Mouse (Mus musculus): ENCODE results near the gene Gm48551. TPM values are rescaled to one million over a fixed set of nuclear protein-coding genes. Genes with fewer than 3 reads are reported as not detected.

The Gm48551 gene
- polyA plus RNA-seq, 1 experiment from 2014 or later: 2.9 TPM

- 58% methylated on average over 23 of the region's 23 CpGs for WGBS
- ATAC-seq (ENCODE audit: insufficient read depth, low FRiP score, low read depth): no peak
- Histone ChIP-seq H3K4me1 (peaks cover 32% of the 10 kb centered on the region), H3K4me2 (no peak overlapping the region), H3K9ac (no peak overlapping the region), H3K9me3 (no peaks in the 10 kb centered on the region), H3K36me3 (peaks cover 27% of the 10 kb centered on the region; the same call in 1 of the 2 replicates), H3K4me3 (replicated peaks) (no peak overlapping the region), H3K27me3 (replicated peaks) (no peaks in the 10 kb centered on the region), H3K27ac (no peak overlapping the region)
Observed at GRCm38 (mm10) chr10:81389801-81390677, 5.8 kb downstream of the Gm48551 start.

DNA sequence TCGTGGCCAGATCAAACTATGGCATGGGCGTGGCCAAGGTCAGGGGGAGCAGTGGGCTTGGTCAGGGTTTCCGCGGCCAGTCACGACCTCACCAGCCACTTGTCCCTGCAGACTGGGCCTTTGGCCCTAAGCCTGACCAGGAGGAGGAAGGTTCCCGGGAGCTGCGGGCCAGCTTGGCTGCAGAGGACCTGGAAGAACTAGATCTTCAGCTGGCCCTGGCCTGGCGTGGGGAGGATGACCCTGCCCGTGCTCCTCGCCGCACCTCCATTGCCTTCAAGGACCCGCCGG is 6.4 kb downstream of the Gm48551 start:
- Histone ChIP-seq H3K27me3 (replicated peaks) (no peaks in the 10 kb centered on the region), H3K4me1 (peaks cover 26% of the 10 kb centered on the region), H3K9me3 (no peaks in the 10 kb centered on the region), H3K36me3 (peaks cover 27% of the 10 kb centered on the region; the same call in 1 of the 2 replicates), H3K9ac (no peak overlapping the region), H3K4me2 (no peak overlapping the region), H3K27ac (no peak overlapping the region), H3K4me3 (replicated peaks) (no peak overlapping the region)
- 82% methylated on average over 13 of the region's 13 CpGs for WGBS
- ATAC-seq (ENCODE audit: insufficient read depth, low FRiP score, low read depth): no peak

GRCm38 (mm10) chr10:81392270-81392669 is 8.0 kb downstream of the Gm48551 start:
- Histone ChIP-seq H3K4me1 (peaks cover 23% of the 10 kb centered on the region), H3K9ac (no peak overlapping the region), H3K4me3 (replicated peaks) (no peak overlapping the region), H3K27me3 (replicated peaks) (no peaks in the 10 kb centered on the region), H3K27ac (peak overlapping the region; percentile 54; the same call in 1 of the 2 replicates), H3K9me3 (no peaks in the 10 kb centered on the region), H3K36me3 (0 out of 2 replicates have a peak, but pooled peaks cover 12% of the 10 kb centered on the region), H3K4me2 (peak overlapping the region; percentile 61)
- no peak for ATAC-seq (ENCODE audit: insufficient read depth, low FRiP score, low read depth)
- WGBS: 62% methylated on average over 6 of the region's 6 CpGs

DNA sequence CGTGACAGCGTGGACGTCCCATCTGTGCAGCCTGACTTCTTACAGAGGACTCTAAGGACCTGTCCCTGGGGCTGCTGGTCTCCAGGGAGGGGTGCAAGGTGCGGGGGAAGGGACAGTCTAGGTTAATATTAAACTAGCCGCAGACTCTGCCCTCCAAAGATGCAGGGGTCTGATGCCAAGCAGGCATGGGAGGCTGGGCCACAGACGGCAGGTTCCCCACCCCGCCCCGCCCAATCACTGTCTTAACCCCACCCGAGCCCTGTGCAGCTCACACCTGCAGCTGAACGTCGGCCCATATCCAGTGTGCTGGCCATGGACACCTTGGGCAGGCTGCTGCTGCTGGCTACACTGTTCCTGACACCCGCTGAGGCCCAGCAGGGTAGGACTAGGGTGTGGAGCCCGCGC is 8.5 kb downstream of the Gm48551 start, which contains the start of gene Smim24:
Gene Smim24 (plus strand): TSS at position 271 of the 405 bp plus-strand sequence.
- H3K4me3 ChIP-seq (replicated peaks): peak within 1 kb of the TSS; percentile 36
- 0 out of 2 replicates have a peak, but pooled peaks cover 7% of the 10 kb centered on the region for H3K36me3 ChIP-seq
- no peaks in the 10 kb centered on the region for H3K27me3 ChIP-seq (replicated peaks)
- H3K4me2 ChIP-seq: peak within 1 kb of the TSS; percentile 61
- ATAC-seq (ENCODE audit: insufficient read depth, low FRiP score, low read depth): peak; percentile 48
- H3K4me1 ChIP-seq: peaks cover 23% of the 10 kb centered on the region
- H3K9ac ChIP-seq: peak within 1 kb of the TSS; percentile 29; the same call in 1 of the 2 replicates
- peak within 1 kb of the TSS; percentile 76 for H3K27ac ChIP-seq
- 46% methylated on average over 14 of the region's 14 CpGs for WGBS
- H3K9me3 ChIP-seq: no peaks in the 10 kb centered on the region

GRCm38 (mm10) chr10:81393456-81394063 is 9.3 kb downstream of the Gm48551 start:
- Histone ChIP-seq H3K4me3 (replicated peaks) (peak overlapping the region; percentile 36), H3K36me3 (peaks cover under 1% of the 10 kb centered on the region; the same call in 1 of the 2 replicates), H3K9ac (peak overlapping the region; percentile 29; the same call in 1 of the 2 replicates), H3K27me3 (replicated peaks) (no peaks in the 10 kb centered on the region), H3K27ac (peak overlapping the region; percentile 76; the same call in 1 of the 2 replicates), H3K4me1 (peaks cover 23% of the 10 kb centered on the region), H3K4me2 (peak overlapping the region; percentile 61), H3K9me3 (no peaks in the 10 kb centered on the region)
- WGBS: 3% methylated on average over 19 of the region's 19 CpGs
- no peak for ATAC-seq (ENCODE audit: insufficient read depth, low FRiP score, low read depth)

DNA sequence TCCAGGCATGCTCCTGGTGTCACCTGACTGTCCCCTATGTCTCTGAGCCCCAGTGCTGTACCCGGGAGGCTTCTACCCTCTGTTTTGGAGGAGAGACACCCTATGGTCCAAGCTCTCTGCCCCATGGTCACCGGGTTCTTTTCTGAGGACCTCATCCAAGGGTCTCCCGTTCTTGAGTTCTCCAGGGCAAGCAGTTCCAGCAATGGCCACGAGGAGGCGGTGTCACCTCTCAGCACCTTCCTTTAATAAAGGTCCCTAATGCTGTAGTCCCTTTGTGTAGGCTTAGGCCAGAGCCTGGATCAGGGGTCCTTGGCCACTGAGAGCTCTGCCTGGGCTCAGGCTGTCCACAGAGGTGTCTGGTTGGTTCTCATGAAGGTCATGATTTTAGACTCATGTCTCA is 10.9 kb downstream of the Gm48551 start:
- Histone ChIP-seq H3K27me3 (replicated peaks) (no peaks in the 10 kb centered on the region), H3K9me3 (no peaks in the 10 kb centered on the region), H3K36me3 (peaks cover 4% of the 10 kb centered on the region; the same call in 1 of the 2 replicates), H3K4me1 (peaks cover 17% of the 10 kb centered on the region), H3K27ac (no peak overlapping the region), H3K4me3 (replicated peaks) (no peak overlapping the region), H3K9ac (no peak overlapping the region), H3K4me2 (no peak overlapping the region)
- WGBS: 12% methylated on average over 5 of the region's 5 CpGs
- no peak for ATAC-seq (ENCODE audit: insufficient read depth, low FRiP score, low read depth)

DNA sequence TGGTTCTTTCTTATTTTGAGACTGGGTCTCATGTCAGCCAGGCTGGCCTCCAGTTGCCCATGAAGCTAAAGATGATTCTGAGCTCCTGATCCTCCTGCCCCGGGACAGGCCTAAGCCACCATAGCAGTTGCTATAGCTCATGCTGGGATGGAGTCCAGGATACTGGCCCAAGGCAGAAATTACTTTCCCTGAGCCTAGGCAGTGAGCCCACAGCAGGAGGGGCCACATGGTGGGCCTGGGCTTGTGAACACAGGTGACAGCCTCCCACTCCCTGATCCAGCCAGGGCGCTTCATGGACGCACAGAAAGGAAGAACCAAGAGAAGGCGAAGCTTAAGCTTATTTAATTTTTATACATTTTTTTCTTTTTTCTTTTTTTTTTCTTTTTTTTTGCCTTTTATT is 11.6 kb downstream of the Gm48551 start:
- no peaks in the 10 kb centered on the region for H3K27me3 ChIP-seq (replicated peaks)
- H3K36me3 ChIP-seq: peaks cover 10% of the 10 kb centered on the region; the same call in 1 of the 2 replicates
- H3K27ac ChIP-seq: 0 out of 2 replicates have a peak overlapping the region, but pooled peaks have one; percentile 4
- H3K4me2 ChIP-seq: no peak overlapping the region
- no peaks in the 10 kb centered on the region for H3K9me3 ChIP-seq
- WGBS: 89% methylated on average over 4 of the region's 4 CpGs
- H3K4me1 ChIP-seq: peaks cover 16% of the 10 kb centered on the region
- H3K9ac ChIP-seq: no peak overlapping the region
- no peak for ATAC-seq (ENCODE audit: insufficient read depth, low FRiP score, low read depth)
- no peak overlapping the region for H3K4me3 ChIP-seq (replicated peaks)

GRCm38 (mm10) chr10:81396749-81397148 is 12.5 kb downstream of the Gm48551 start:
- Histone ChIP-seq H3K4me2 (no peak overlapping the region), H3K9ac (no peak overlapping the region), H3K9me3 (no peaks in the 10 kb centered on the region), H3K27ac (no peak overlapping the region), H3K36me3 (peaks cover 10% of the 10 kb centered on the region; the same call in 1 of the 2 replicates), H3K4me3 (replicated peaks) (no peak overlapping the region), H3K27me3 (replicated peaks) (no peaks in the 10 kb centered on the region), H3K4me1 (peaks cover 23% of the 10 kb centered on the region)
- no peak for ATAC-seq (ENCODE audit: insufficient read depth, low FRiP score, low read depth)
- 84% methylated on average over 5 of the region's 5 CpGs for WGBS

DNA sequence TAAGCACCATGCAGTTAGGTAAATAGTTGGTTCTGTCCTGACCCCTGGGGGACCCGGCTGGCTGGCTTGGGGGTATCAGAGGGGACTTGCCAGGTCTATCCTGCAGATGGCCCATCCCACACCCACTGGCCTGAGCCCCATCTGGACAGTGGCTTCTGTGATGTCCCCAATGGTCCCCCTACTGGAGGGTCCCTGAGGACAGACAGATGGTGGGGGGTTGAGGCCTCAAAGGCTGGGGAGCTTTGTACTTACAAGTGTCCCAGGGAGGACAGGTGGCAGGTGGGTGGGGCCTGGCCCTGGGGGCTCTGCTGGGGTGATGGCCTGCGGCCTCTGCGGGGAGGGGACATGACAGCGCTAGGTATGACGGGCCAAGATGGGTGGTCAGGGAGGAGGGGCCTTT is 15.0 kb downstream of the Gm48551 start:
- Histone ChIP-seq H3K4me3 (replicated peaks) (no peak overlapping the region), H3K27ac (no peak overlapping the region), H3K4me2 (no peak overlapping the region), H3K9ac (no peak overlapping the region), H3K36me3 (peaks cover 14% of the 10 kb centered on the region; the same call in 1 of the 2 replicates), H3K4me1 (peaks cover 29% of the 10 kb centered on the region), H3K27me3 (replicated peaks) (no peaks in the 10 kb centered on the region), H3K9me3 (no peaks in the 10 kb centered on the region)
- WGBS: 77% methylated on average over 5 of the region's 5 CpGs
- no peak for ATAC-seq (ENCODE audit: insufficient read depth, low FRiP score, low read depth)

GRCm38 (mm10) chr10:81399798-81400308 is 15.6 kb downstream of the Gm48551 start:
- no peaks in the 10 kb centered on the region for H3K27me3 ChIP-seq (replicated peaks)
- H3K9ac ChIP-seq: no peak overlapping the region
- no peak for ATAC-seq (ENCODE audit: insufficient read depth, low FRiP score, low read depth)
- WGBS: 83% methylated on average over 18 of the region's 18 CpGs
- no peaks in the 10 kb centered on the region for H3K9me3 ChIP-seq
- no peak overlapping the region for H3K4me2 ChIP-seq
- H3K36me3 ChIP-seq: peaks cover 19% of the 10 kb centered on the region; the same call in 1 of the 2 replicates
- H3K4me1 ChIP-seq: peaks cover 29% of the 10 kb centered on the region
- H3K27ac ChIP-seq: no peak overlapping the region
- H3K4me3 ChIP-seq (replicated peaks): no peak overlapping the region

GRCm38 (mm10) chr10:81400371-81401204 is 16.3 kb downstream of the Gm48551 start:
- H3K4me2 ChIP-seq: no peak overlapping the region
- WGBS: 65% methylated on average over 22 of the region's 22 CpGs
- no peak overlapping the region for H3K9ac ChIP-seq
- H3K4me1 ChIP-seq: peaks cover 29% of the 10 kb centered on the region
- H3K36me3 ChIP-seq: peaks cover 19% of the 10 kb centered on the region; the same call in 1 of the 2 replicates
- no peak overlapping the region for H3K4me3 ChIP-seq (replicated peaks)
- H3K9me3 ChIP-seq: no peaks in the 10 kb centered on the region
- no peak for ATAC-seq (ENCODE audit: insufficient read depth, low FRiP score, low read depth)
- peak overlapping the region; percentile 89; the same call in 1 of the 2 replicates for H3K27ac ChIP-seq
- no peaks in the 10 kb centered on the region for H3K27me3 ChIP-seq (replicated peaks)

Measured in stomach, embryonic 15.5 days (tissue).